Mouse (Mus musculus): ENCODE data around the gene Olfr372.
"Not testable (repeated sequence)": the region's sequence is repeated elsewhere in the genome, so short reads cannot be mapped to it uniquely, and the experiment has no call there.

Gene Olfr372

DNA sequence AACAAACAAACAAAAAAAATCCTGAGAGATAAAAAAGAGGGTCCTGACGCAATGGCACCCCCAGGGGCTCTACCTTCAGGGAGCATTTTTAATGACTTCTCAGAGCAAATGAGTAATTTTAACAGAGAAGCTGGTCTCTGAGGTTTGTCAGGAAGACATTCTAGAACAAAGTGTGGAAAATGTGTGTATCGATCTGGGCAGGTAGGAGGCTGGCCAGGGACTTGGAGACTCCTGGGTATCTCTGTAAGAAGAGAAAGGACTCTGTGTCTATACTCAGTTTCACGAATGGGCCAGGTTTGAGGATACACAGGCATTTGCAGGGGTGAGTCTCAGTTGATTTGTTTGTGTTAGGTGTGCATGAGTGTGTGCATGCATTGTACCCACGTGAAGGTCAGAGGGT lies at the start of gene Olfr372:
Gene Olfr372 (plus strand): TSS at position 301 of the 400 bp plus-strand sequence.
- not testable (repeated sequence) for DNase-seq

DNA sequence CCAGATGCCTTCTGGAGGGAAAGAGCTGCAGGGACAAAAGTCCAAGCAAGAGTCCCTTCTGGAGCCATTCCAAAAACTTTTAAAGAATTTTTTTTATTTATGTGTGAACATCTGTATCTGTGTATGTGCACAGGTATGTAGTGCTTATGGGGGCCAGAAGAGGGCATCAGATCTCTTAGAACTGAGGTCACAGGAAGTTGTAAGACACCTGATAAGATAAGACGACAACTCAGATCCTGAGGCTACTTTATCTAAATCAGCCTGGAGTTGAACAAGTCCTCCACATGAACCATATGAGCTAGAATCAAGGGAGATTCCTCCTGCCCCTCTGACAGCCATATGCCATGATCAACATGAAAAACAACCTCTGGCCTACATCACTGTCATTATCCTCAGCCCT lies 41.6 kb upstream of the Olfr372 start:
- DNase-seq, result no peak

DNA sequence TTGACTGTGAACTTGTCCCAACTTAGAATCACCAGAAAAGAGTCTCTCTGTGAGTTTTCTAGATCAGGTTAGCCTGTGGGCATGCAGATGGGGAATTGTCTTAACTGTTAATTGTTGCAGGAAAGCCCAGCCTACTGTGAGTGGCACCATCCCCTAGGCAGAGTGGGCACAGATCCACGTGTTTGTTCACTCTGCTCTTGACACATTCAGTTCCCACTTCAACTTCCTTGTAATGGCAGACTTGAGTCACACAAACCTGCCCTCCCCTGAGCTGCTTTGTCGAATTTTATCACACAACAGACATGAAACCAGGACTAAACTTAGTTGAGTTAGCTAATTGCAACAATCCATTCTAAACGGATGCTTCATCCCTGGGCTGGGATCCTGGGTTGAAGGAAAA lies 40.8 kb upstream of the Olfr372 start:
- DNase-seq, result no peak

DNA sequence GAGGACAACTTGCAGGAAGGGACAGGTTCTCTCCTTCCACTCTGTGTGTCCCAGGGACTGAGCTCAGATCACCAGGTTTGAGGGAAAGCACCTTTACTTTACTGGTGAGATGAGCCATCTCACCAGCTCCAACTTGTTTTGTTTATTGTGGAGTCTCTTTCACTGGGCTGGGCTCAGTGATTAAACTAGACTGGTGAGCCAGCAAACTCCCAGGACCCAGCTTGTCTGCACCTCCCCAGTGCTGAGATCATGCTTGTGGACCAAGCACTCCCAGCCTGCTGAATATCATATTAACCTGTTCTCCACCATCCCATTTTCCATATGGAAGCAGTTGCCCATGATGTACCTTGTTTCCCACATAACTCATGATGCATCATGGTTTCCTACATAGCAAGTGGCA lies 38.1 kb upstream of the Olfr372 start:
- no peak for DNase-seq

DNA sequence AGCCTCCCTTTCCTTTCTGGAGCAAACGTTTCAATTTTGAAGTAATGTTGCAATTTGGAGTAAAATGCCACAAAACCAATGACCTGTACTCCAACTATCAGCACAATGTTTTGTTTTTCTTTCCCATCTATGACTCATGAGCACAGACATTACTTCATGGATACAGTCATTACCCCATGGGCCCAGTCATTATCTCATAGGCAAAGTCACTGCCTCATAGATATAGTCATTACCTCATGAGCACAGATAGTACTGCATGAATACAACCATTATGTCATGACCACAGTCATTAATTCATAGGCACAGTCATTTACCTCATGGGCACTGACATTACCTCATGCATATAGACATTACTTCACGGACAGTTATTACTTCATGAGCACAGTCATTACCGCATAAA lies 35.1 kb upstream of the Olfr372 start:
- no peak for DNase-seq

DNA sequence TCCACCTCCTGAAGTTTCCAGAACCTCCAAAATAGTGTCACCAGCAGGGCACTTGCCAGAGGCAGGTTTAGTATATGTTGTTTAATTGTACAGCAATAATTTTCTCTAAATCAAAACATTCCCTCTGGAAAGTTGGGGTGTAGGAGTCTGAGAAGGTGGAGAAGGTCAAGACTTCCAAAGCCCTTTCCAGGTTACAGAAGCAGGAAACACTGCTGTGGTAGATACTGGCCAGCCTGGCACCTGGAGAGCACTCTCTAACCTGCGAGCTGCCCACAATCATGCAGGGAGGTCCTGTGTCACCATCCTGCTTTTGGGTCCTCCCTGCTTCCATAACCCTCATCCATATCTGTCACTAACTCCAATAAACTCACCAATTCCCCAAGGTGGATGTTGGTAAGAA lies 34.3 kb upstream of the Olfr372 start:
- no peak for DNase-seq

DNA sequence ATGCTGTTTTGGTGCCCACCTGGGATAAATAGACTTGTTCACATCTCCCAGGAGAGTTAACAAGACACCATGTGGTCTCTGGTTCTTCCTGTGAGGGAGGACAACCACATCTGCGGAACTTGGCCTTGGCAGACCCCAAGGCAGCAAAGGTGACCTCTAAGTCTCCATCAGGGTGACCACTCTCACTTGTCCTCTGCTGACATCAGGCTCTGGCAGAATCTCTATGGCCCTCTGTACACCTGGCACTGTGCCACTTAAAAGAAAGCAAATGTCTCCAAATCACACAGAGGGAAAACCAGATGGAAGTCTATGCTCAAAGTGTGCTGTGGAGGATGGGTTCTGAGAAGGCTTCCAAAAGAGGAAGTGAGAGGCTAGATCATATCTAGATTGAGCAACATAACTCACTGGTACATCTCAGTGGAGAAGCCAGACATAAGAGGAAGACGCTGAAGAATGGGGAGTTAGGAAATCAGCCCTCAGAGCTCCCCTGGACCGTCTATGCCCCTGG lies 32.8 kb upstream of the Olfr372 start:
- DNase-seq, result no peak

DNA sequence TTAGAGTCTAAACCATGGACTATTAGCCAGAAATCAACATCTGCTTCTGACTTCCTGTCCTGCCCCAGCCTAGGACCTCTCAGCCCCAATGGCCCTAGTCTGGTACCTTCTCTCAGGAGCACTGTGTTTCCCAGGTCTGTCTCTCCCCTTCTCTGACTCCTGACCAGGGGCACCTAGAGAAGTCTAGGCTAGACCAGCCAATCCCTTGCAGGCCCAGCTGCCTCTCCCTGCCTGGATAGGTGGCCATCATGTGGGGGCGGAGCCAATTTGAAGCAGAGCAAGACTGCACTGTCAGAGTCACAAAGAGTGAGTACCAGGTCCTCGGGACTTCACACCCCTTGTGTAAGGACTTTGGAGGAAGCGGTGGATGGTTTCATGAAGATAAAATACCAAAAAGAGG lies 31.5 kb upstream of the Olfr372 start, which contains the start of gene Cyp4f18:
Gene Cyp4f18 (minus strand): TSS at position 154 of the 400 bp plus-strand sequence.
- peak; percentile 14 for DNase-seq

DNA sequence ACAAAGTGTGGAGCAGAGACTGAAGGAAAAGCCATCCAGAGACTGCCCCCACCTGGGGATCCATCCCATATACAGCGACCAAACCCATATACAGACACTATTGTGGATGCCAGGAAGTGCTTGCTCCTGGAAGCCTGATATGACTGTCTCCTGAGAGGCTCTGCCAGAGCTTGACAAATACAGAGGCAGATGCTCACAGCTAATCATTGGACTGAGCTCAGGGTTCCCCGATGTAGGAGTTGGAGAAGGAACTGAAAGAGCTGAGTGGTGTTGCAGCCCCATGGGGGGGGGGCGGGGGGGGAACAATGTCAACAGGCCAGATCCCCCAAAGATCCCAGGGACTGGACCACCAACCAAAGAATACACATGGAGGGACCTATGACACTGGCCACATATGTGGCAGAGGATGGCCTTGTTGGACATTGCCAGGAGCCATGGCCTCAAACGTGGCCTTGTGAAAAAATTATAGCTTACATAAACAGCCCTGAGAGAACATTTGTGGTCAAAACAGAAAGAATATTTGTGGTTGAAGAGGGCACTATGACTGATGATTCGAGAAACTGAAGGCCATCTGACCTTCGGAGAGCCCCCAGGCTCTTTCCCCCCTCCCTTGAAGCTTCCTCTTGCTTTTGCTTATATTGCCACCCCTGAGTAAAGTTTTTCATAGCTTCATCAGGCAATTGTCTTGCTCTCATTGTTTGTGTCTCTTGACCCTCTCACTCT lies 27.4 kb upstream of the Olfr372 start:
- not testable (repeated sequence) for DNase-seq

DNA sequence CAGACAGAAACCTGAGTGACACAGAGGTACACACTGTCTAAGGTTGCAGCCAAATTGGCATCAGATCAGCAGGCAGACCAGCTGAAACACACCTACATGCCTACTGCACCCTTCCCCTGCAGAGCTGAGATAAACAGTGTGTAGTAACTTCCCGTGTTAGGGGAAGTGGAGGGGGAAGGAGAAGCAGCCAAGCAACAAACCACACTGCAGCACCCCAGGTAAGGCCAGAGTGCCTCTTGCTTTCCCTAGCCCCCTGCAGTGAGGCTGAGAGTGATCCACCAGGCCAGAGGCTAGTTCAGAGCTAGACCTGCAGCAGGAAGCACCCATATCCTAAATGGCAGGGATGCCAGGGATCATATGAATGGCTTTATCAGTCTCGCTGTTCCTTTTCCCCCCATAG lies 23.7 kb upstream of the Olfr372 start:
- not testable (repeated sequence) for DNase-seq

DNA sequence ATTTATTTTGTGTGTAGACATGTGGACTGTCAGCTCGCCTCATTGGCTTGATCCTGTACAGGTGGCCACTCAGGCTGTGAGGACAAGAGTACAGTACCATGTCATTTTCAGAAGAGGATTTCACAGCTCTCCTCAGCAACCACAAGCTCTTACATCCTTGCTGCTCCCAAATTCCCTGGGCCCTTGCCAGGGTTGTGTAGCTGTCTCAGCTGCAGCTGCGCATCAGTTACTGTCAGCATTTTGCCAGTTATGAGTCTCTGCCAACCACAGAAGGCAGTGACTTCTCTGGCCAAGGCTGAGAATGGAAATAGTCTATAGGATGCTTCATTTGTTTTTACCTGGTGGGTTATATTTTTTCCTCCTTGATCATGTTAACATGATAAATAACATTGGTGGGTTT lies 22.9 kb upstream of the Olfr372 start:
- DNase-seq, result no peak

DNA sequence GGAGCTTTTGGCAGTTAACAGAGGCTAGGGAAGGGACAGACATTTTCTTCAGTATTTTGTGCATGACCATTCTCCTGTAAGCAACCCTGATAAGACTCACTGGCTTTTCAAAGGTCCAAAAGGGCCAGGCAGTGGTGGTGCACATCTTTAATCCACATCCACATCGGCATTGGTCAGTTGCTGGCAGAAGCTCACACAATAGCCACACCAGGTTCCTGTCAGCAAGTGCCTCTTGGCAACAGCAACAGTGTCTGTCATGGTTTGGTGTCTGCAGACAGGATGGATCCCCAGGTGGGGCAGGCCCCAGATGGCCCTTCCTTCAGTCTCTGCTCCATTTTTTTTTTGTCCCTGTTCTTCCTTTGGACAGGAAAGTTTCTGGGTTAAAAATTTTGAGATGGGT lies 22.0 kb upstream of the Olfr372 start:
- DNase-seq, result not testable (repeated sequence)

DNA sequence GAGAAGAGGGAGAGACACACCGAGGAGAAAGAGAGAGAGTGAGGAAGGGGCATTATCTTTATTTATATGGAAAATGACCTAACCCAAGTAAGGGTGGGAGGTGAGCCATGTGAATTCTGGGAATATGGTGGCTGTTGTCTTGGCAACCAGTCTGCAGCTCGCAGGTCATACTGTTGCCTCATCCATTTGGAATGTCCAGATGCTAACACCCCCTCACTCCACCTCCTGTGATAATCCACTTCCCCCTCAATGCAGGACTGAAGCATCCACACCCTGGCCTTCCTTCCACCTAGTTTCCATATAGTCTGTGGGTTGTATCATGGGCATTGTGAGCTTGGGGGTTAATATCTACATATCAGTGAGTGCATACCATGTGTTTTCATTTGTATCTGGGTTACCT lies 21.2 kb upstream of the Olfr372 start:
- no peak for DNase-seq

DNA sequence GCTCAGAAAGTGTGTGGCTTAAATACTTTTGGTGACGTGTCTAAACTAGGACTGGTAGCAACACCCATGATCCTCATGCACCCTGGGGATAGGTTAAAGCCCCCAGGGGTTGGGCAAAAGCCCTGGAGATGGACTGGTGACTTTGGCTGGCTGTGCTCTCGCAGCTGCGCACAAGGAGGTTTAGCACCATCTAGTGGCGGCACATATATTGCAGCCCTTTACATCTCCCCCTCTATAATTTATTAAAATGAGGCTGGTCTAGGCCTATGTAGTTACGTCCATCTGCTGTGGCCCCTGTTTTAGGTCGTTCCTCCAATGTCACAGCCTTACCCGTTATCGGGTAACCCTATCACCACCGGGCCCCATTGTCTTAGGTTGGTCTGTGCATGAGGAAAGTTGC lies 16.1 kb upstream of the Olfr372 start:
- not testable (repeated sequence) for DNase-seq

DNA sequence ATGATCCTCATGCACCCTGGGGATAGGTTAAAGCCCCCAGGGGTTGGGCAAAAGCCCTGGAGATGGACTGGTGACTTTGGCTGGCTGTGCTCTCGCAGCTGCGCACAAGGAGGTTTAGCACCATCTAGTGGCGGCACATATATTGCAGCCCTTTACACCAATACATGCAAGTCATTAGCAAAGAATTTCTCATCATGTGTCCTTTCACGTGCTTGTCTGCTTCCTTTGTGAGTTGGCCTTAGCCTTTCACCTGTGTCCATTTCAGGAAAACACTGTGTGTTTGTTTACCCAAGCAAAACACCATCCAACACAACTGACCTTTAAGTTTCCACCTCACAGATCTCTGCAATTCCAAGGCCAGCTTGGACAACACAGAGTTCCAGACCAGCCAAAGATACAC lies 8.1 kb upstream of the Olfr372 start:
- not testable (repeated sequence) for DNase-seq

DNA sequence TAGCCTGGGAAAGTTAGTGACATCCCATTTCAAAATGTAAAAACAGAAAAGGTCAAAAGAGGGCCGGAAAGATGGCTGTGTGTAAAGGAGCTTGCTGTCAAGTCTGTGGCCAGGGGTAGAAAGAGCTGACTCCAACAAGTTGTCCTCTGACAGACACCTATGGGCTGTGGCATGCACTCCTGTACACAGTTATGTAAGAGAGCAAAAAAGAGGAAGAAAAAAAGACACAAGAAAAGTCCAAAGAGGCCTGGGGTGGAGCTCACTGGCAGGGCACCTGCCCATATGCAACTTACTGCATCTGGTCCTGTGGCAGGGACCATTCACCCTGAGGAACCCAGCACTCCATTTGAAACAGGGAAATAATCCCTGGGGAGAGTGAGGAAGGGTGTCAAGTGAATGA lies 1.5 kb downstream of the Olfr372 start:
- DNase-seq, result no peak

DNA sequence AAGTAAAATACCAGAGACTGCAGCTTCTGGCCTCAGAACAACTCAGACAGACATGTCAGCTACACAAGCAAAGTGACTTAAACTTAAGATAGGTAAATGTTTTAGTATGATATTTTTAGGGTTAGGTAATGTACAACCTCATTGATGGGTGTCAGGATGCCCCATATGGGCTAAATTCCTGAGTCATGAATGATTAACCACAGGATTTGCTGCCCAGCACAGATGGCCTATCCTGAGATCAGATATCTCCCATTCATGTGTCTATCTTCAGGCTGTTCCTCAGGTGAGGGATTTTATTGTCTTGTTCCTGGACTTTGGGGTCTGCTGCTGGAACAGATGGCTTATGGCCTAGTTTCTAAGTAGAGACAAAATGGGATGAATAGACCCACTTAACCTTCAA lies 13.6 kb downstream of the Olfr372 start:
- not testable (repeated sequence) for DNase-seq

DNA sequence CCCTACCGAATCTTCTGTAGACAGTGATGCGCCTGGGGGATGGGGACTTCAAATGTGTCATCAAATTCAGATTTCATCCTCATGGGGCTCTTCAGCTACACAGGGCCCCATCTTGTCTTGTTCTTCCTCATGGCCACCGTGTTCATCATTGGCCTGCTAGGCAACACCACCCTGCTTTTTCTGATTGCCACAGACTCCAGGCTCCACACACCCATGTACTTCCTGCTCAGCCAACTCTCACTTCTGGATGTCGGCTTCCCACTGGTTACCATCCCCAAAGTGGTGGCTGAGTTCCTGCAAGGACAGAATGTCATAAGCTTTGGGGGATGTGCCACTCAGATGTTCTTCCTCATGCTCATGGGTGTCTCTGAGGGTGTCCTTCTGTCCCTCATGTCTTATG lies 16.6 kb downstream of the Olfr372 start:
- not testable (repeated sequence) for DNase-seq

DNA sequence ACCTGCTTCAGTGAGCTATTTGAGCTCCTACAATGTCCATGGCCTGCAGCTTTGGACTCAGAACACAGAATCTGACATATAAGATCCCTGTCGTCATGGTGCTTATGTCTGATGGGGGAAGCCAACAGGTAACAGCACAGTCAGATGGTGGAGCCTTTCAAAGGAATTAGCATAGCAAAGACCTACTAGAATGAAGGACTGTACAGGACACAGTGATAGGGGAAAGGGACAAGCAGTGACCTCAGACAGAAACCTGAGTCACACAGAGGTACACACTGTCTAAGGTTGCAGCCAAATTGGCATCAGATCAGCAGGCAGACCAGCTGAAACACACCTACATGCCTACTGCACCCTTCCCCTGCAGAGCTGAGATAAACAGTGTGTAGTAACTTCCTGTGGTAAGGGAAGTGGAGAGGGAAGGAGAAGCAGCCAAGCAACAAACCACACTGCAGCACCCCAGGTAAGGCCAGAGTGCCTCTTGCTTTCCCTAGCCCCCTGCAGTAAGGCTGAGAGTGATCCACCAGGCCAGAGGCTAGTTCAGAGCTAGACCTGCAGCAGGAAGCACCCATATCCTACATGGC lies 25.9 kb downstream of the Olfr372 start:
- not testable (repeated sequence) for DNase-seq

DNA sequence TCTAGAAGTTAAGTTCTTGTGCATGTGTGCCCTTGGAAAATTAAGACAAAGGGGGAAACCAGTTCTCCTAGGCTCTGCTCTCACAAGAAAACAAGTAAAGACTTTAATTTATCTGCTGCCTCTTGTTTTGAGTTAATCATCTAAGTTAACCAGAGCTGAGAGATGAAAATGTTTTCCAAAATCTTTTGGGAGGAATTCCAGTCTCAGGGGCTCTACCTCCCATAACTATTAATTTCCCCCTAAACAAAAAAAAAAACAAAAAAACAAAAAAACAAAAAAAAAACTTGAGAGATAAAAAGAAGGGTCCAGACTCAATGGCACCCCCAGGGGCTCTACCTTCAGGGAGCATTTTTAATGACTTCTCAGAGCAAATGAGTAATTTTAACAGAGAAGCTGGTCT lies 41.9 kb downstream of the Olfr372 start, which contains the start of gene Olfr373:
Gene Olfr373 (plus strand): TSS at position 301 of the 400 bp plus-strand sequence.
- not testable (repeated sequence) for DNase-seq

DNA sequence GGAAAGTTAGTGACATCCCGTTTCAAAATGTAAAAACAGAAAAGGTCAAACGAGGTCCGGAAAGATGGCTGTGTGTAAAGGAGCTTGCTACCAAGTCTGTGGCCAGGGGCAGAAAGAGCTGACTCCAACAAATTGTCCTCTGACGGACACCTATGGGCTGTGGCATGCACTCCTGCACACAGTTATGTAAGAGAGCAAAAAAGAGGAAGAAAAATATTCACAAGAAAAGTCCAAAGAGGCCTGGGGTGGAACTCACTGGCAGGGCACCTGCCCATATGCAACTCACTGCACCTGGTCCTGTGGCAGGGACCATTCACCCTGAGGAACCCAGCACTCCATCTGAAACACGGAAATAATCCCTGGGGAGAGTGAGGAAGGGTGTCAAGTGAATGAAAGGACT lies 43.7 kb downstream of the Olfr372 start:
- DNase-seq, result no peak

DNA sequence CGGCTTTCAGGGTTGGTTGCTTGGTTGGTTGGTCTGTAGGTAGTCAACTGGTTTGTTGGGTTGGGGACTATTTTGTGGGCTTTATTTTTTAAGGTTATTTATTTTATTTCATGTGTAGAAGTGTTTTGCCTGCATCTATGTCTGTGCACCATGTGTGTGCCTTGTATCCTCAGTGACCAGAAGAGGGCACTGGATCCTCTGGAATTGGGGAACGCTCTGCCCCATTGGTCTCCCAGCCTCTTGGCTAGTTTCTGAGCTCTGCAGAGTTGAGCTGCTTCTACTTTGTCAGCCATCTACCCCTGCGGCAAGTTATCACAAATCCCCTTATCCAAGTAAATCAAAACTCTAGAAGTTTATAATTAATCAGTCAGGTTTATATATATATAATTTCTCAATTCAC lies 46.6 kb downstream of the Olfr372 start:
- DNase-seq, result not testable (repeated sequence)

DNA sequence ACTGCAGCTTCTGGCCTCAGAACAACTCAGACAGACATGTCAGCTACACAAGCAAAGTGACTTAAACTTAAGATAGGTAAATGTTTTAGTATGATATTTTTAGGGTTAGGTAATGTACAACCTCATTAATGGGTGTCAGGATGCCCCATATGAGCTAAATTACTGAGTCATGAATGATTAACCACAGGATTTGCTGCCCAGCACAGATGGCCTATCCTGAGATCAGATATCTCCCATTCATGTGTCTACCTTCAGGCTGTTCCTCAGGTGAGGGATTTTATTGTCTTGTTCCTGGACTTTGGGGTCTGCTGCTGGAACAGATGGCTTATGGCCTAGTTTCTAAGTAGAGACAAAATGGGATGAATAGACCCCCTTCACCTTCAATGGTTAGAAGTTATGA lies 55.7 kb downstream of the Olfr372 start:
- not testable (repeated sequence) for DNase-seq

DNA sequence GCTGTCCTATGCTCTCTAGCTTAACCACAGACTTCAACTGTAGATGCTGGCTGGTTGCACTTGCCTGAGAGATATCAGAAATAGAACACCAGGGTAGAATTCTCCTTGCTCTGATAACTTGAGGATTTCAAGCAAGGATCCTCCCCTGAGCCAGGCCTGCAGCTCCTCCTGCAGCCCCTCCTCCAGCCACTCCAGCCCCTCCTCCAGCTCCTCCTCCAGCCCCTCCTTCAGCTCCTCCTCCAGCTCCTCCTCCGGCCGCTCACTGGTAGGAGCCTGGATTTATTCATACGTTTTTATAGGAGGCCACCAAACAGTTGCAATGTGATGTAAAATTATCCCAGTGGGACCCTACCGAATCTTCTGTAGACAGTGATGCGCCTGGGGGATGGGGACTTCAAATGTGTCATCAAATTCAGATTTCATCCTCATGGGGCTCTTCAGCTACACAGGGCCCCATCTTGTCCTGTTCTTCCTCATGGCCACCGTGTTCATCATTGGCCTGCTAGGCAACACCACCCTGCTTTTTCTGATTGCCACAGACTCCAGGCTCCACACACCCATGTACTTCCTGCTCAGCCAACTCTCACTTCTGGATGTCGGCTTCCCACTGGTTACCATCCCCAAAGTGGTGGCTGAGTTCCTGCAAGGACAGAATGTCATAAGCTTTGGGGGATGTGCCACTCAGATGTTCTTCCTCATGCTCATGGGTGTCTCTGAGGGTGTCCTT lies 58.5 kb downstream of the Olfr372 start:
- peak; percentile 19 for DNase-seq

Measured in liver (tissue).